Mouse (Mus musculus) midbrain, embryonic 14.5 days (tissue): ENCODE data around the gene Prkch. TPM values are rescaled to one million over a fixed set of nuclear protein-coding genes. Genes with fewer than 3 reads are reported as not detected.

Source experiments
- ATAC-seq: fragments of 200-750 bp; cut with Nextera tagmentation; 2 replicates; pipeline ENCODE4 v1.8.0; 2017; ENCODE audit warnings: moderate number of reproducible peaks, moderate library complexity; ENCODE audit not compliant: low FRiP score, low TSS enrichment
- DNase-seq: peaks from one replicate; pipeline ENCODE4 v3.0.0-alpha.2; 2015
- H3K27ac ChIP-seq: fragments of 300-500 bp; sonication (generic); replicated peaks from 2 replicates; pipeline ENCODE4 v1.5.1; 2014; ENCODE audit warnings: mild to moderate bottlenecking, low read depth, low read length, moderate library complexity
- H3K27me3 ChIP-seq: fragments of 300-500 bp; sonication (generic); 2 replicates; pipeline ENCODE4 v1.6.1; 2014; ENCODE audit warnings: low read length, control low read depth, mixed read lengths; ENCODE audit not compliant: control insufficient read depth, insufficient read depth
- H3K36me3 ChIP-seq: fragments of 300-500 bp; sonication (generic); 2 replicates; pipeline ENCODE4 v1.6.1; 2014; ENCODE audit warnings: low read length, control low read depth; ENCODE audit not compliant: control insufficient read depth, insufficient read depth
- H3K4me1 ChIP-seq: fragments of 300-500 bp; sonication (generic); 2 replicates; pipeline ENCODE4 v1.6.1; 2014; ENCODE audit warnings: mild to moderate bottlenecking, antibody characterized with exemption, low read length, control low read depth; ENCODE audit not compliant: control insufficient read depth, insufficient read depth
- H3K4me2 ChIP-seq: fragments of 300-500 bp; sonication (generic); 2 replicates; pipeline ENCODE4 v1.6.1; 2014; ENCODE audit warnings: mild to moderate bottlenecking, low read length, moderate library complexity
- H3K4me3 ChIP-seq: fragments of 300-500 bp; sonication (generic); replicated peaks from 2 replicates; pipeline ENCODE4 v1.5.1; 2014; ENCODE audit warnings: low read depth, low read length
- H3K9ac ChIP-seq: fragments of 300-500 bp; sonication (generic); replicated peaks from 2 replicates; pipeline ENCODE4 v1.6.1; 2014; ENCODE audit warnings: mild to moderate bottlenecking, low read length, moderate library complexity
- H3K9me3 ChIP-seq: fragments of 300-500 bp; sonication (generic); 2 replicates; pipeline ENCODE4 v1.6.1; 2016; ENCODE audit warnings: low read length, control low read depth, mixed read lengths; ENCODE audit not compliant: control insufficient read depth
- WGBS: fragments of 180-500 bp; shearing (Covaris S2); extraction: QIAGEN DNeasy Blood & Tissue Kit; methylation state at CpG from one replicate; pipeline ENCODE4 v1.1.7; 2014; 5-methylcytosine and 5-hydroxymethylcytosine counted together
- polyA plus RNA-seq: library from polyadenylated mRNA; unstranded; fragments of >200 nt; fragmentation: Nextera tagmentation; extraction: Ambion mirVana; gene quantifications from 2 replicates; pipeline ENCODE4 v1.2.1, GENCODE M21; 2014

Gene Prkch
- polyA plus RNA-seq, 1 experiment from 2014 or later = 8.7 TPM

DNA sequence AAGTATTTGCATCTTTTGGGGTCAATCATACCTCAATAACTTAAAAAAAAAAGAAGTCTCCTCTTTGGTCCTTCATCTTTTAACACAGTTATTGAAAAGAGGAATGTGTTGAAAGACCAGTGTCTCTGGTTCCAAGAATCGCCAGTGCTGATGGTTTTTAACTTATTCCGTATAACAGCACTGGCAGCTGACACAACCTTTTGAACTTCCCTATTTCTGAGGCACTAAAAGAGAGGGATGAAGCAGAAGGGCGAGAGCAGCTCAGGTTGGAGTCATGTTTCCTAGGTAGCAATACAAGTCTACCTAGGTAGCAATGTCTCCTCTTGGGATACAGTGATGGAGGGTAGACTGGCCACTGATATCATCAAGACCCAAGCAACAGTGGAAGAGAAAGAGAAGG is 152.3 kb downstream of the Prkch start:
- Histone ChIP-seq H3K9me3 (no peaks in the 10 kb centered on the region), H3K36me3 (no peaks in the 10 kb centered on the region), H3K4me2 (no peak overlapping the region), H3K27me3 (0 out of 2 replicates have a peak, but pooled peaks cover 4% of the 10 kb centered on the region), H3K4me1 (peaks cover 4% of the 10 kb centered on the region; the same call in 1 of the 2 replicates), H3K27ac (no peak overlapping the region), H3K9ac (no peak overlapping the region), H3K4me3 (no peak overlapping the region)
- DNase-seq (no peak), ATAC-seq (no peak)
- WGBS = 87% methylated on average over 3 of the region's 3 CpGs

DNA sequence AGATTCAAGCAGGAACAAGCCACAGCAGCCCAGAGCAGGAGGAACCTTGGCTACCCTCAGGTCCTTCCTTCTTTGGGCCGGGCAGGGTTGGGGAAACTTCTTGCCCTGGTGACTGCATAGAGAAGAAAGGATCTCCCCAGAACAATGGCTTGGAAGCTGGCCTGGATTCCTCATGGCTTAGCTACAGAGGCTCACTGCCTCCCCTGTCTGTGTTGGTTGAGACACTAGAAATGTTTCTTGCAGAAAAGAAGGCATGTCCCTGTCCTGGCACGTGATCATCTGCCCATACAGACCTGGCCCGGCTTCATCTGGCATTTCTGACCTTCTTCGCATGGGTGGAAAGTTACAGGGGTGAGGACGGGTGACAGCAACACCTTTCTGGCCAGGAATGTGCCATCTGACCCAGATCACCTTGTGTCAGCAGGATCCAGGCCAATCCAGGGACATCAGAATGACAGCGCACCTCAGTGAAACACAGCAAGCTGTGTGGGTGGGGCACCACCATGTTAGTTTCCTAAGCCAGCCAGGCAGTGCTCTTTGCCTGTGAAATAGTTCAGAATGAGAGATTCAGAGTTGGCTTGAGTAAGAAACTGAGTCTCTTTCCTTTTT is 155.1 kb downstream of the Prkch start:
- Histone ChIP-seq H3K9me3 (no peaks in the 10 kb centered on the region), H3K27ac (no peak overlapping the region), H3K9ac (no peak overlapping the region), H3K4me2 (no peak overlapping the region), H3K4me1 (no peaks in the 10 kb centered on the region), H3K4me3 (no peak overlapping the region), H3K36me3 (no peaks in the 10 kb centered on the region), H3K27me3 (no peaks in the 10 kb centered on the region)
- WGBS = 87% methylated on average over 6 of the region's 6 CpGs
- no peak for DNase-seq
- ATAC-seq = no peak

DNA sequence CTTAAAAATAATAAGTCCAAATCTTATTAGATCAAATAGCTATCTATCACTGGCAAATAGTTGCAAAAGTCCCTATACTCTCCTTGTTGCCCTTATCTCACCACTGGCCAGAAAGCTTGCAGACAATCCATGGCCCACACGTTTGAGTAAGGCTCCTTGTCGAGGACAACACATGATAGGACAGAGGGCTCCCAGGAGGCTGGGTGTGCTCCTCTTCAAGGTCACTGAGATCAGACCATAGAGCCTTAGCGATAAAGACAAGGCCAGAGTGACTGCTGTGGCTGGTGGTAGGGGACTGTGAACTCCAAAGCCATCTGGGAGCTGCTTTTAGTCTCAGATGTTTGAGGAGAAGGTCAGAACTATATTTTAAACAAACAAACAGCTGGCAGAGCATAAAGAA is 158.0 kb downstream of the Prkch start:
- 76% methylated on average over 3 of the region's 3 CpGs for WGBS
- H3K9ac ChIP-seq = no peak overlapping the region
- ATAC-seq (no peak), DNase-seq (no peak)
- H3K4me3 ChIP-seq = no peak overlapping the region
- H3K27ac ChIP-seq = no peak overlapping the region
- no peak overlapping the region for H3K4me2 ChIP-seq
- no peaks in the 10 kb centered on the region for H3K9me3 ChIP-seq
- no peaks in the 10 kb centered on the region for H3K36me3 ChIP-seq
- H3K4me1 ChIP-seq = no peaks in the 10 kb centered on the region
- no peaks in the 10 kb centered on the region for H3K27me3 ChIP-seq

DNA sequence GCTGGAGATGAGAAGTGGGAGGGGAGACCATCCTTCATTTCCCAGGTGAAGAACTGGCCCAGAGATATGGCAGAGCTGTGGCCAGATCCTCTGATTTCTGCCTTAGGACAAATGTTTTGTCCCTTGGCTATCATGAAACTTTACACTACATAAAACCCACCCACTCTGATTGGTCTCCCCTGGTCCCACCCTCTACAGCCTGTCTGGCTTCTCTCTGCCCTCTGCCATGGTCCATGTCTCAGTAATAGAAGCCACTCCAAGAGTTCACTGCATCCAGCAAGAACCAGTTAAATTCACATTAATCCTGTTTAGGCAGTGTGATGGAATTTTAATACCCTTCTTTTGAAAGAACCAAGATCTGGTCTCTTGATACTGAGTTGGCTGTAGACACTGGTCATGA is 158.5 kb downstream of the Prkch start:
- no peak overlapping the region for H3K27ac ChIP-seq
- DNase-seq (no peak), ATAC-seq (no peak)
- no peaks in the 10 kb centered on the region for H3K9me3 ChIP-seq
- no peak overlapping the region for H3K4me3 ChIP-seq
- H3K4me2 ChIP-seq = no peak overlapping the region
- no peaks in the 10 kb centered on the region for H3K27me3 ChIP-seq
- no peaks in the 10 kb centered on the region for H3K4me1 ChIP-seq
- H3K36me3 ChIP-seq = no peaks in the 10 kb centered on the region
- H3K9ac ChIP-seq = no peak overlapping the region

DNA sequence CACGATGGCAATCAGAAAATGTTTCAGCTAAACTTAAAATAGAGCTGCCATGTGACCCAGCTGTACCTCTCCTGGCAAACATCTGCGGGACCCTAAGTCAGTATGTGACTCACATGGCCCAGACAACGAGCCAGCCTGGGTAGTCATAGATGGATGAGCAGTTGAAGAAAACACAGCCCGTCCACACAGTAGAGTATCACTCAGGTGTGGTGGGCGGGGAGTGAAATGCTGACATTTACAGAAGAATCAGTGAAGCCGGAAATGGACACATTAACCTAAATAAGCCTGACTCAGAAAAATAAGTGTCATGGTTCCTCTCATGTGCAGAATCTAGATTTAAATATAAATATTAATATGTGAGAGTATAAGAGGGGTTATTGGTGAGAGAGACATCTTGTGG is 161.5 kb downstream of the Prkch start:
- WGBS = 92% methylated on average over 6 of the region's 6 CpGs

DNA sequence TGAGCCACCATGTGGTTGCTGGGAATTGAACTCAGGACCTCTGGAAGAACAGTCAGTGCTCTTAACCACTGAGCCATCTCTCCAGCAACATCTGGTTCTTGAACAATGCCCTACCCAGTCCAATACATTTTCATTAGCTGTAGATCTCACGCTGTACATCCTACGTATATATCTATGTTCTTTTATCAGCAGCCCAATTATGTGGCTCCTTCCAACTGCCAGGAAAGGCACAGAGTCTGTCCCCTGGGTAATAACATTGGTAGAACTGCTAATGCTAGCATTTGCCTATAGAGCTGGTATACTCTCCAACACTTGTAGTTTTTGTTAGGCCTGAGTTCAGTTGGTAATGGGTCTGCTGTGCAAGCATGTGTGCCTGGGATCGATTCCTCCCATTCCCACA is 163.8 kb downstream of the Prkch start:
- ATAC-seq (no peak), DNase-seq (no peak)
- WGBS = 96% methylated on average over 3 of the region's 3 CpGs
- no peak overlapping the region for H3K4me3 ChIP-seq
- no peak overlapping the region for H3K27ac ChIP-seq
- H3K36me3 ChIP-seq = no peaks in the 10 kb centered on the region
- H3K4me1 ChIP-seq = no peaks in the 10 kb centered on the region
- H3K27me3 ChIP-seq = no peaks in the 10 kb centered on the region
- no peak overlapping the region for H3K4me2 ChIP-seq
- H3K9ac ChIP-seq = no peak overlapping the region
- no peaks in the 10 kb centered on the region for H3K9me3 ChIP-seq

More for the DNA sequence above, 161.5 kb downstream of the Prkch start:
- Histone ChIP-seq H3K27me3 (no peaks in the 10 kb centered on the region), H3K9me3 (no peaks in the 10 kb centered on the region), H3K27ac (no peak overlapping the region), H3K4me1 (no peaks in the 10 kb centered on the region), H3K4me2 (no peak overlapping the region), H3K36me3 (no peaks in the 10 kb centered on the region), H3K9ac (no peak overlapping the region), H3K4me3 (no peak overlapping the region)
- no peak for DNase-seq
- no peak for ATAC-seq

DNA sequence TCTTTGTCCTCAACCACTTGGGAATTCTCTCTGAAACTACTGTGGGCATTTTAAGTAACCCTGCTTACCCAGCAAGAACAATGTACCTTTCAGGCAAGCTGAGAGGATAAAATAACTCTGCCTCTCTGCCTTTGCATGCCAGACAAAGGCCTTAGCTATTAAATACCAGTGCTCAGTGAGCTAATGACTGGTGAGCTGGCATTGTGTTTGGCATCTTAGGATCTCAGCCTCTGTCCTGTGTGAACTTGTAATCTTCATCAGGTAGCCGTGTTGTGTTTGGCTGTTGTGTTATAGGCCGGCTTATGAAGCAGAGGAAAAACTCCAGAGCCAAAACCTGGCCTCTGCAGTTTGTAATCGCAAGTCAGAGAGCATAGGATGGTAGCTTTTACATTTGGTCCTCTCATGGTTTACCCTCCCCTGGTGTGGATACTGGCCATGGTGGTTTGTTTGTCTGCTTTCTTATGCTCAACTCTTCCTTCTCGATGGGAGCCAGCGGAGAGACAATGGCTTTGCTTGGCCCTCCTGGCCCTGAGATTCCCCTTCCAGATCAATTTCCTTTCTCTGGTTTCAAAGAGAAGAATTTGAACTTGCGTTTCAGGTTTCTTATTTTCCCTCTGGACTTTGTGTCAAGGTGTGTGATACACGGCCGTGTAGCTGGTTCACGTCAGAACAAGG is 170.0 kb downstream of the Prkch start:
- Histone ChIP-seq H3K9ac (no peak overlapping the region), H3K4me2 (no peak overlapping the region), H3K36me3 (no peaks in the 10 kb centered on the region), H3K4me3 (no peak overlapping the region), H3K4me1 (peaks cover 14% of the 10 kb centered on the region), H3K27me3 (no peaks in the 10 kb centered on the region), H3K9me3 (no peaks in the 10 kb centered on the region), H3K27ac (peak overlapping the region; percentile 52)
- 58% methylated on average over 9 of the region's 9 CpGs for WGBS
- no peak for ATAC-seq
- peak; percentile 39 for DNase-seq

DNA sequence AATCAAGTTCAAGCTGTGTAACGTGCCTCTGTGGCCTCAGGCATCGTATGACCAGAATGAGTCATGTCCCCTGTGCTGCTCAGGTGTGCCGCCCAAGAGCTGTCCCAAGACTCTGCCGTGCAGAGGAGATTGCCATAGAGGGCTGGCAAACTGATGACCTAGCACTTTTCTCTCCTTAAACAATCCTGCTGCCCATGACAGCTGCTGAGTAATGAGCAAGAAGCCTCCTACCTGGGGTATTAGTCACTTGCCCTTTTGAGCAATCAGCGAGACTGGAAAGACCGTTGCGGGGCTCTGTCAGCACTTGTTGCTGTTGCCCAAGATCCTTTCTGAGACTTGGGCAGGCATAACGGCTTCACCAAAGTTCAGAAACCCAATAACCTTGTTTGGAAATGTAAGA is 171.1 kb downstream of the Prkch start:
- DNase-seq = no peak
- Histone ChIP-seq H3K27ac (no peak overlapping the region), H3K4me3 (no peak overlapping the region), H3K4me2 (no peak overlapping the region), H3K4me1 (peaks cover 14% of the 10 kb centered on the region), H3K9ac (no peak overlapping the region), H3K36me3 (no peaks in the 10 kb centered on the region), H3K9me3 (no peaks in the 10 kb centered on the region), H3K27me3 (no peaks in the 10 kb centered on the region)
- ATAC-seq = no peak
- 89% methylated on average over 8 of the region's 8 CpGs for WGBS

DNA sequence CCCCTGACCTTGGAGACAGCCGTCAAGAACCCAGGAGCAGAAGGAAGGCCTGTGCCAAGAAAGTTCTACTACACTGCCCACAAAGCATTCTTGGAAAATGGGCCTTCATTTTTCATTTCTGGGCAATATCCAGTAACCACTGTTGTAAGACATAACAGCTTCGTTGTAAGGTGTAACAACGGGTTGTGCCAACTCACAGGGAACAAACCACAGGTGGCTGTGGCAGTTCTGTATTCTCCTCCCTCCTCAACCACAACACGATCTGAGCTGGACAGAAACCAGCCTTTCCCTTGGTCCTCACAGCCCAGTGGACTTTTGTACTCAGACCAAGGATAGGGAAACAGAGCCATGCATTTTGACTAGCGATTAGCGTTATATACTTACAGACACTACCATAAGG is 171.9 kb downstream of the Prkch start:
- no peak for DNase-seq
- ATAC-seq = no peak
- no peaks in the 10 kb centered on the region for H3K27me3 ChIP-seq
- no peak overlapping the region for H3K9ac ChIP-seq
- no peaks in the 10 kb centered on the region for H3K9me3 ChIP-seq
- peaks cover 14% of the 10 kb centered on the region for H3K4me1 ChIP-seq
- WGBS = 96% methylated on average over 6 of the region's 6 CpGs
- H3K27ac ChIP-seq = no peak overlapping the region
- no peak overlapping the region for H3K4me3 ChIP-seq
- no peak overlapping the region for H3K4me2 ChIP-seq
- no peaks in the 10 kb centered on the region for H3K36me3 ChIP-seq
